Mouse (Mus musculus) cerebellum, adult 2 months (tissue): ENCODE results near the gene Fbn1.

Experiments
- CTCF ChIP-seq: fragments of 200-500 bp; IDR thresholded peaks from 2 replicates; pipeline ENCODE4 v1.5.1; 2011; ENCODE audit warnings: low read depth, mild to moderate bottlenecking, control low read depth, low read length, moderate library complexity, borderline replicate concordance; ENCODE audit not compliant: insufficient read depth
- POLR2A ChIP-seq: fragments of 200-500 bp; IDR thresholded peaks from 2 replicates; pipeline ENCODE4 v1.6.1; 2011; ENCODE audit warnings: low read length, control low read depth, borderline replicate concordance; ENCODE audit not compliant: insufficient read depth

DNA sequence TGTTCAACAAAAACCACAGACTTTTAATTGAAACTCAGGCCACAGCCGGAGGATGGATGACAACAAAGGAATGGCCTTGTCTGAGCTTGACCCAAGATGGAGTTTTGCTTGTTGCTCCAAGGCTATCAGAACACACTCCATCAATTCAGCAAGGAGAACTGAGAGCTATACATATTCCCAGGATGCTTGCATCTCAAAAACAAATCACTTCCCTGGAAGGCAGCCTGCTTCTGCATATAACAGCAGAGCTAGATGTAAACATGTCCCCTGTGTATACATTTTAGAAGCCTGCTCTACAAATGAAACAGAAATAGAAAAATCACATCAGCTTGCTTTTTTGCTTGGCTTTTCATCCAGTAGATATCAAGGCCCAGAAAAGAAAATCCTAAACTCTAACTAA, 105.5 kb downstream of the Fbn1 start:
- no peak for TF ChIP-seq POLR2A
- TF ChIP-seq CTCF, result no peak
